Mouse (Mus musculus) heart, embryonic 16.5 days (tissue): Measurements from ENCODE around the gene Gpr183. TPM values are rescaled to one million over a fixed set of nuclear protein-coding genes. Genes with fewer than 3 reads are reported as not detected.

Source experiments
- ATAC-seq: fragments of 200-750 bp; cut with Nextera tagmentation; replicated peaks from 2 replicates; pipeline ENCODE4 v1.8.0; 2017; ENCODE audit warnings: moderate number of reproducible peaks; ENCODE audit not compliant: insufficient read depth, low FRiP score; ENCODE audit errors: extremely low read depth
- H3K27ac ChIP-seq: fragments of 300-500 bp; sonication (generic); 2 replicates; pipeline ENCODE4 v1.5.1; 2014; ENCODE audit warnings: mild to moderate bottlenecking, low read length, control low read depth, moderate library complexity
- H3K27me3 ChIP-seq: fragments of 300-500 bp; sonication (generic); 2 replicates; pipeline ENCODE4 v1.6.1; 2014; ENCODE audit warnings: low read length, mixed read lengths; ENCODE audit not compliant: control insufficient read depth, insufficient read depth
- H3K36me3 ChIP-seq: fragments of 300-500 bp; sonication (generic); 2 replicates; pipeline ENCODE4 v1.6.1; 2014; ENCODE audit not compliant: control insufficient read depth, insufficient read depth
- H3K4me1 ChIP-seq: fragments of 300-500 bp; sonication (generic); 2 replicates; pipeline ENCODE4 v1.6.1; 2014; ENCODE audit warnings: low read length, mixed read lengths; ENCODE audit not compliant: control insufficient read depth, insufficient read depth
- H3K4me2 ChIP-seq: fragments of 300-500 bp; sonication (generic); 2 replicates; pipeline ENCODE4 v1.6.1; 2014; ENCODE audit warnings: low read depth, mild to moderate bottlenecking, control low read depth, low read length
- H3K4me3 ChIP-seq: fragments of 300-500 bp; sonication (generic); 2 replicates; pipeline ENCODE4 v1.5.1; 2014; ENCODE audit warnings: mild to moderate bottlenecking, control low read depth, low read length
- H3K9ac ChIP-seq: fragments of 300-500 bp; sonication (generic); 2 replicates; pipeline ENCODE4 v1.6.1; 2014; ENCODE audit warnings: low read length, control low read depth
- H3K9me3 ChIP-seq: fragments of 300-500 bp; sonication (generic); replicated peaks from 2 replicates; pipeline ENCODE4 v1.6.1; 2016; ENCODE audit warnings: low read length; ENCODE audit not compliant: control insufficient read depth
- WGBS: fragments of 180-500 bp; shearing (Covaris S2); extraction: QIAGEN DNeasy Blood & Tissue Kit; methylation state at CpG from one replicate; pipeline ENCODE4 v1.1.7; 2014; 5-methylcytosine and 5-hydroxymethylcytosine counted together
- polyA plus RNA-seq: library from polyadenylated mRNA; unstranded; fragments of >200 nt; fragmentation: Nextera tagmentation; extraction: Ambion mirVana; gene quantifications from 2 replicates; pipeline ENCODE4 v1.2.1, GENCODE M21; 2015

The Gpr183 gene
- polyA plus RNA-seq, 1 experiment from 2014 or later, result 3.6 TPM

DNA sequence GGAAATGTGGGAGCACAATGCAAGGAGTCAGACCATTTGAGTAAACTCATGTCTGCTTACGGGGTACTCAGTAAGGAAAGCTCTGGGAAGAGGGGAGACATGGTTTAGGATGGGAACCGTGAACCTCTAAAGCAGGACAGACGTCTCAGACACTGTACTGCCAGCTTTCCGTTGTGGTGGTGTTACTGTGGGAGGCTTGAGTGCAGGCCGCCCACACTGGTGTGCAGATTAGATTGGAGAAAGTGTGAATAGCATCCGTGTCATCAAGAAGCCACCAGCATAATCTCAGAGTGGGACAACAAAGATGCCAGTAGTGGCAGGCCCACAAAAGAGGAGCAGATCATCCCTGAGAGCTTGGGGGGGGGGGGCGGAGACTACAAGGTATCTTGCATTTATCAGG lies 37.2 kb upstream of the Gpr183 start:
- WGBS, result 68% methylated on average over 7 of the region's 7 CpGs
- no peaks in the 10 kb centered on the region for H3K9me3 ChIP-seq
- H3K9ac ChIP-seq, result no peak overlapping the region
- no peak overlapping the region for H3K4me3 ChIP-seq
- no peak for ATAC-seq
- H3K36me3 ChIP-seq, result no peaks in the 10 kb centered on the region
- H3K4me1 ChIP-seq, result no peaks in the 10 kb centered on the region
- H3K27ac ChIP-seq, result no peak overlapping the region
- no peaks in the 10 kb centered on the region for H3K27me3 ChIP-seq
- no peak overlapping the region for H3K4me2 ChIP-seq

DNA sequence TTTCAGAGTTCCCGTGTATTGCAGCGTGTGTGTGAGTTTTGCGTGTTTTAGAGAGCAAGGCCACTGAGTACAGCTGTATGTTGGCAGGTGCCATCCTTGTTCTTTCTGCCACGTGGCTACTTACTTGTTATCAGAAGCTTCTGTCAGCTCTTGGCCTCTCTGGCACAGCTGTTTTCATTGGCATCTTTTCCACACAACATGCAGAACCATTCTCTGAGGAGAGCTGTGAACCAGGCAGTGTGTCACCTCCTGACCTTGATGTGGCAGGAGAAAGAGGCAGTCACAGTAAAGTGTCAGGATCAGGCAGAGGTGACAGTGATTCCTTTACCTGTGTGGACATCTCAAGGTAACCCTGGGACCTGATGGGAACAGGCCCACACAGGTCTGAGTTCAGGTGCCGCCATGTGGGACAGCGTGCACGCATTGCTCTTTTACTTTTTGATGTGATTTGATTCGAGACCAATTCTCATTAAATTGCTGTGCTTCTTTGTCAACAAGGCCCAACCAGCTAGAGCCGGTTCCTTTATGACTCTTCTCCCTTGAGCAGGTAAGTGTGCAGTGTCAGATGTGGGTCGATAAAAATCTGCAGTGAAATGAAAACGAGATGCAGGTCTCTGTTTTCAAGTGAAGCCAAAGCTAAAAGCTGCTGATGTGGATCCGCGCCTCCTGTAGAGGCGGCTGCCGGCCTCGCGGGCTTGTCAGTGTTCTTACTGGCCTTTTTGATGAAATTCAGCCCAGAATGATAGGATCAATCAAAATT lies 35.5 kb upstream of the Gpr183 start:
- no peak for ATAC-seq
- Histone ChIP-seq H3K27me3 (no peaks in the 10 kb centered on the region), H3K9ac (no peak overlapping the region), H3K36me3 (no peaks in the 10 kb centered on the region), H3K4me3 (no peak overlapping the region), H3K9me3 (no peaks in the 10 kb centered on the region), H3K4me1 (no peaks in the 10 kb centered on the region), H3K27ac (no peak overlapping the region), H3K4me2 (no peak overlapping the region)
- WGBS, result 87% methylated on average over 17 of the region's 17 CpGs

DNA sequence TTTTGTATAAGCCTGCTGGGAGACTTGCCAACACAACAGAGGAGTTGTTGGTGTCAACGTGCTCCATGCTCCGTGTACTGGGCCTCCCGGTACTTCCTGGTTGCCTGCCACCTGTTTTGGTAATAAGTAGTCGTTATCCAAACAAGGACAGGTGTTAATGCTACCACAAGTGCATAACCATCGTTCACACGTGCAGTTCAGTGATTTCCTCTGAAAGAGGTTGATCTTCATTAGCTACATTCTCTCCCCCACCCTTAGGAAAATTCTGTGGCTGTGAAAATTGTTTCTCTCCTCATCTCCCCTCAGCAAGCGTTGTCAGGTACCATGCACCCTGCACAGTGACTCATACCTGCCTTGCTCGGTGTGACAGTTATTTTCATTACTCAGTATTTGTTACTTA lies 34.5 kb upstream of the Gpr183 start:
- Histone ChIP-seq H3K36me3 (peaks cover 7% of the 10 kb centered on the region; the same call in 1 of the 2 replicates), H3K27ac (no peak overlapping the region), H3K4me3 (no peak overlapping the region), H3K4me1 (no peaks in the 10 kb centered on the region), H3K9ac (no peak overlapping the region), H3K9me3 (no peaks in the 10 kb centered on the region), H3K4me2 (no peak overlapping the region), H3K27me3 (no peaks in the 10 kb centered on the region)
- WGBS, result 71% methylated on average over 8 of the region's 8 CpGs
- ATAC-seq, result no peak

DNA sequence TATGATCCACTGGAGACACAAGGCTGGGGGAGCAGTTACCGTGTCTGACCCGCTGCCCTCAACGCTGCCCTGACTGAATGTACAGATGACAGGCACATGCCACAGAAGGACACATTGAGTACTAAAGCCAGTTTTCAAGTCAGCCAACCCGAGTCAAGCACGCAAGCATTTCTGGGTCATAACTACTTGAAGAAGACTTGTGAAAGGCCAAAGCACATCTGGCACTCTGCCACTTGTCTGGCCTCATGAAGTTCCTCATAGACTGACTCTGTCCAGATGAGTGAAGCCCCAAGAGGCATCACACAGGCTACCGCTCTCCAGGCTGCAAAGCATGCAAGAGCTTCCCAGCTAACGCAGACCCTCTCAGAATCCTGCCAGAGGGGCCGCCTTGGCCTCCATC lies 31.8 kb upstream of the Gpr183 start:
- H3K36me3 ChIP-seq, result peaks cover 11% of the 10 kb centered on the region; the same call in 1 of the 2 replicates
- H3K27me3 ChIP-seq, result no peaks in the 10 kb centered on the region
- H3K4me2 ChIP-seq, result no peak overlapping the region
- 66% methylated on average over 8 of the region's 8 CpGs for WGBS
- H3K4me3 ChIP-seq, result no peak overlapping the region
- no peak overlapping the region for H3K9ac ChIP-seq
- no peak overlapping the region for H3K27ac ChIP-seq
- no peaks in the 10 kb centered on the region for H3K9me3 ChIP-seq
- ATAC-seq, result no peak
- H3K4me1 ChIP-seq, result no peaks in the 10 kb centered on the region

DNA sequence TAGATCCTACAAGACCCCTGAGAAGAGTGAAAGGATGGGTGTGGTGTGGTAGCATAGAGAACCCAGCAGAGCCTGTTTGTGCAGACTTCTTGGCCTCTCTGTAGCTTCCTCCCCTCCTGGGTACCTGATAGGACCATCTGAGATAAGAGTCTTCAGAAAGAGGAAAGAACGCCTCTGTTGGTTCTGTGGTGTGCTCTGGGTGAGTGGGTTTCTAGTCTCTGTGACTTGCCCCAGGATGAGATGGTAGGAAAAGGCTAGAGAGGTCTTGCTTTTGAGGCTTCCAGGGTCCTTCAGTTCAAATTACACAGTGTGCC lies 30.5 kb upstream of the Gpr183 start:
- no peak for ATAC-seq
- WGBS, result 63% methylated on average over 1 of the region's 1 CpGs

DNA sequence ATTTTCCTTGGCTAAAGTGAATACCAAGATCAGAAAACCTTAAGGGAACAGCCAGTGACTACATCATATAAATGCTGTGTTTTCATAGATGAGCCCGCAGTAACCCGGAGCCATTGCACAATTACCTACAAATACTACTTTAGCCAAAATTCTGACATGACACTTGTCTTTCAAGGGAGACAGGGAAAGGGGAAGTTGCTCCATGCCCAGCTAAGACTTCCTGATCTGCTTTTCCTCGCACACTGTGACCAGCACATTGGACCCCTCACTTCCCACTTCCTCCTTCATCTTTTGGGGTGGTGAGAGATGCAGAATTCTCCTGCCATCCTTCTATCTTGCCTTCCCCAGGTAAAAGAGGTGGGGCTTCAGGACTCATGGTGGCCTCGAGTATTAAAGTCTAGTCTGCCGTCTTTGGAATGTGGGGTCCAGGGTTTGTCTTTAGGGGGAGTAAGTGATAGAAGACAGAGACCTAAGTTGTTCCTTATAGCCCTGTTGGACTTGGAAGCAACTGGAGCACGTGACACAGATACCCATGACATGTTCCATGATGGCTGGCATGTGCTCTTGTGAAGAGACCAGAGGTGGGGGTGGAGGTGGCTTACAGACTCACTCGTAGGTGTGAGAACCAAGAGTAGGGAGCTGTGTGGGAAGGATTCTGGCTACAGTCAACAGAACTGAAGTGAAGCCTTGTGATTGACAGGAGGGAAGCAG lies 30.0 kb upstream of the Gpr183 start:
- no peak for ATAC-seq
- WGBS, result 84% methylated on average over 7 of the region's 7 CpGs

More for the DNA sequence above, 30.5 kb upstream of the Gpr183 start:
- Histone ChIP-seq H3K9ac (no peak overlapping the region), H3K9me3 (no peaks in the 10 kb centered on the region), H3K4me3 (no peak overlapping the region), H3K27me3 (no peaks in the 10 kb centered on the region), H3K27ac (no peak overlapping the region), H3K36me3 (peaks cover 11% of the 10 kb centered on the region; the same call in 1 of the 2 replicates), H3K4me2 (no peak overlapping the region), H3K4me1 (no peaks in the 10 kb centered on the region)

DNA sequence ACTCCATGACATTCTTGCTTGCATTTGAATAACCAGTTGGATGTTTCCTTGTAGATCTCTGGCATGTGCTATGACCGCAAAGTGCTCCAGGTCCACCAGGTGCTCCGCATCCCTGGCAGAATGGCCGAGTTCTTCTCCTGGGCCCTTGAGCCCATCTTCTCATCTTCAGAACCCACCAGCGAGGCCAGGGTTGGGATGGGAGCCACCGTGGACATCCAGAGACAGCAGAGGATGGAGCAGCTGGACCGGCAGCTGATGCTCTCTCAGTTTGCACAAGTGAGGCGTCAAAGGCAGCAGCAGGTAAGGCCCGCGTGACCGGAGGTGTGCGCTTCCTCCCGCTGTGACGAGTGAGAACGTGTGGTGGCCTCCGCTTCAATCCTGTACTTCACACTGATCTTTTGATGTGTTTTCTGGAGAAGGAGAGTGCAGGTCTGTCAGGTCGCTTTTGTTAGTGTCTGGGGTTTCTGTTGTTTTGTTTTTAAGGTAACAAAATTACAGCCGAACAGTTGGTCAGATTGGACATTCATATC lies 29.2 kb upstream of the Gpr183 start:
- H3K36me3 ChIP-seq, result peaks cover 11% of the 10 kb centered on the region; the same call in 1 of the 2 replicates
- no peaks in the 10 kb centered on the region for H3K4me1 ChIP-seq
- 90% methylated on average over 17 of the region's 17 CpGs for WGBS

More for the DNA sequence above, 30.0 kb upstream of the Gpr183 start:
- H3K4me3 ChIP-seq, result no peak overlapping the region
- H3K36me3 ChIP-seq, result peaks cover 11% of the 10 kb centered on the region; the same call in 1 of the 2 replicates
- H3K27ac ChIP-seq, result no peak overlapping the region
- H3K27me3 ChIP-seq, result no peaks in the 10 kb centered on the region
- no peak overlapping the region for H3K9ac ChIP-seq
- no peaks in the 10 kb centered on the region for H3K9me3 ChIP-seq
- no peak overlapping the region for H3K4me2 ChIP-seq
- H3K4me1 ChIP-seq, result no peaks in the 10 kb centered on the region

DNA sequence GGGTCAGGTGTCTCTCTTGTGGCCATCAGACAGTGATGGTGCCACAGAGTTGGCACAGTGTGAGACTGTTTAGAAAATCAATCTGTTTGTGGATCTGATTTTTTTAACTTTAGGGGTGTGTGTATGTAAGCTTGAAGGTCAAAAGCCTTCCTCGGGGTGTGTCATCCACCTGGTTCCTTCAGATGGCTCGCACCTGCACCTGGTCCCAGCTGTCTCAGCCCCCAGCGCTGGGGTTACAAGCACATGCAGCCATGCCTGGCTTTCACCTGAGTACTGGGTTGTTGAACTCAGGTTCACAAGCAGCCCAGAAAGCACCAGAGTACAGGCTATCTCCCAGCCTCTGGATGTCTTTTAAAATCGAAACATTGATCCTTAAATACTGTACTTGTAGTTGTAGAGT lies 28.6 kb upstream of the Gpr183 start:
- Histone ChIP-seq H3K9me3 (no peaks in the 10 kb centered on the region), H3K36me3 (peaks cover 11% of the 10 kb centered on the region; the same call in 1 of the 2 replicates), H3K4me3 (no peak overlapping the region), H3K27me3 (no peaks in the 10 kb centered on the region), H3K9ac (no peak overlapping the region), H3K27ac (no peak overlapping the region), H3K4me2 (no peak overlapping the region), H3K4me1 (no peaks in the 10 kb centered on the region)
- ATAC-seq, result no peak
- WGBS, result 75% methylated on average over 4 of the region's 4 CpGs

More for the DNA sequence above, 29.2 kb upstream of the Gpr183 start:
- H3K4me2 ChIP-seq, result no peak overlapping the region
- H3K27ac ChIP-seq, result no peak overlapping the region
- no peak for ATAC-seq
- no peak overlapping the region for H3K9ac ChIP-seq
- no peak overlapping the region for H3K4me3 ChIP-seq
- no peaks in the 10 kb centered on the region for H3K27me3 ChIP-seq
- H3K9me3 ChIP-seq, result no peaks in the 10 kb centered on the region
